Mouse (Mus musculus): ENCODE measurements around the gene Sbk1. TPM values are rescaled to one million over a fixed set of nuclear protein-coding genes. Genes with fewer than 3 reads are reported as not detected.

Sbk1 gene
- polyA plus RNA-seq, 1 experiment from 2014 or later = 19.7 TPM

GRCm38 (mm10) chr7:126288571-126289091 lies 16.2 kb downstream of the Sbk1 start:
- peaks cover 24% of the 10 kb centered on the region for H3K36me3 ChIP-seq (ENCODE audit: insufficient read depth, low read length)
- no peak overlapping the region for H3K27ac ChIP-seq
- no peak for DNase-seq (ENCODE audit: low spot score)
- no peaks in the 10 kb centered on the region; the same call in 1 of the 2 replicates for H3K4me1 ChIP-seq (replicated peaks; ENCODE audit: insufficient read depth, low read length)
- no peak for TF ChIP-seq CTCF (IDR thresholded peaks at IDR 0.05; ENCODE audit: low read depth)
- ATAC-seq (replicated peaks; ENCODE audit: low FRiP score, low read depth) = no peak
- H3K27me3 ChIP-seq (ENCODE audit: insufficient read depth, low read length) = no peaks in the 10 kb centered on the region
- H3K9me3 ChIP-seq (replicated peaks; ENCODE audit: low read length) = no peaks in the 10 kb centered on the region
- 83% methylated on average over 13 of the region's 13 CpGs for WGBS
- H3K4me2 ChIP-seq (ENCODE audit: low read length) = no peak overlapping the region
- no peak overlapping the region for H3K9ac ChIP-seq (ENCODE audit: low read depth, low read length)
- H3K4me3 ChIP-seq (replicated peaks; ENCODE audit: low read depth, low read length) = no peak overlapping the region

DNA sequence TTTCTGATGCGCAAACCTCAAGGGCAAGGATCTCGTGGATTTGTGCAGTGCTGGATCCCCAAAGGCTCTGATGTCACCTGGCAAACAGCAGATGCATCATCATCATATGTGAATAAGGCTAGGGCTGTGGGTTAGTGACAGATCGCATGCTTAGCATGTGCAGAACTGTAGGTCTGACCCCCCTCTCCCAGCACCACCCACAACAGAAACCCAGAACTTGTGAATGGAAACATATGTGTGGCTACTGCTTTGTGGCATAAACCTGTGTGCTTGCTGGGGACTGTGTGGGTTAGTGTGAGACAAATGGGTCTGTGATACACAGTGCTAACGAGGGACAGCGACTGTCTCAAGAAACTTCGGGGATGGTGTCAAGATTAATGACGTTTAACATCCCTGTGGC lies 17.0 kb downstream of the Sbk1 start:
- no peak for ATAC-seq (replicated peaks; ENCODE audit: low FRiP score, low read depth)
- H3K36me3 ChIP-seq (ENCODE audit: insufficient read depth, low read length) = peaks cover 24% of the 10 kb centered on the region

DNA sequence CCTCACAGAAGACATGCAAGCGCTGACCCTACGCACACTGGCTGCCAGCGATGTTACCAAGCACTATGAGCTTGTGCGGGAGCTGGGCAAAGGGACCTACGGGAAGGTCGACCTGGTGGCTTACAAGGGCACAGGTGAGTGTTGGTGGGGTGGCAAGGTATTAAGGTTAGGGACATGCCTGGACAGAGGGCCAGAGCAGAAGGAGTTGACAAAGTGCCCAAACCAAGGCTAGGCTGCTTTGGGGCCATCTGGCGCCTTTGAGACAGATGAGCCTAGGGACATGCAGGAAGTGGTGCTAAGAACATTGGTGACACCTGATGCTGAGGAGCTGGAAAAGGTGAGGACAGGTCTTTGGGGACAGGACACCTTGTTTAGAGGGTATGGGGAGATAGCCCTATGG lies 17.5 kb downstream of the Sbk1 start:
- Histone ChIP-seq H3K36me3 (ENCODE audit: insufficient read depth, low read length) (peaks cover 24% of the 10 kb centered on the region), H3K9me3 (replicated peaks; ENCODE audit: low read length) (no peaks in the 10 kb centered on the region)
- 93% methylated on average over 7 of the region's 7 CpGs for WGBS

More for the DNA sequence above, 17.0 kb downstream of the Sbk1 start:
- no peak overlapping the region for H3K4me2 ChIP-seq (ENCODE audit: low read length)
- no peak for DNase-seq (ENCODE audit: low spot score)
- H3K27me3 ChIP-seq (ENCODE audit: insufficient read depth, low read length) = no peaks in the 10 kb centered on the region
- no peaks in the 10 kb centered on the region for H3K9me3 ChIP-seq (replicated peaks; ENCODE audit: low read length)
- no peak overlapping the region for H3K9ac ChIP-seq (ENCODE audit: low read depth, low read length)
- no peak overlapping the region for H3K27ac ChIP-seq
- 71% methylated on average over 7 of the region's 7 CpGs for WGBS
- no peak overlapping the region for H3K4me3 ChIP-seq (replicated peaks; ENCODE audit: low read depth, low read length)
- H3K4me1 ChIP-seq (replicated peaks; ENCODE audit: insufficient read depth, low read length) = no peaks in the 10 kb centered on the region; the same call in 1 of the 2 replicates
- no peak for TF ChIP-seq CTCF (IDR thresholded peaks at IDR 0.05; ENCODE audit: low read depth)

DNA sequence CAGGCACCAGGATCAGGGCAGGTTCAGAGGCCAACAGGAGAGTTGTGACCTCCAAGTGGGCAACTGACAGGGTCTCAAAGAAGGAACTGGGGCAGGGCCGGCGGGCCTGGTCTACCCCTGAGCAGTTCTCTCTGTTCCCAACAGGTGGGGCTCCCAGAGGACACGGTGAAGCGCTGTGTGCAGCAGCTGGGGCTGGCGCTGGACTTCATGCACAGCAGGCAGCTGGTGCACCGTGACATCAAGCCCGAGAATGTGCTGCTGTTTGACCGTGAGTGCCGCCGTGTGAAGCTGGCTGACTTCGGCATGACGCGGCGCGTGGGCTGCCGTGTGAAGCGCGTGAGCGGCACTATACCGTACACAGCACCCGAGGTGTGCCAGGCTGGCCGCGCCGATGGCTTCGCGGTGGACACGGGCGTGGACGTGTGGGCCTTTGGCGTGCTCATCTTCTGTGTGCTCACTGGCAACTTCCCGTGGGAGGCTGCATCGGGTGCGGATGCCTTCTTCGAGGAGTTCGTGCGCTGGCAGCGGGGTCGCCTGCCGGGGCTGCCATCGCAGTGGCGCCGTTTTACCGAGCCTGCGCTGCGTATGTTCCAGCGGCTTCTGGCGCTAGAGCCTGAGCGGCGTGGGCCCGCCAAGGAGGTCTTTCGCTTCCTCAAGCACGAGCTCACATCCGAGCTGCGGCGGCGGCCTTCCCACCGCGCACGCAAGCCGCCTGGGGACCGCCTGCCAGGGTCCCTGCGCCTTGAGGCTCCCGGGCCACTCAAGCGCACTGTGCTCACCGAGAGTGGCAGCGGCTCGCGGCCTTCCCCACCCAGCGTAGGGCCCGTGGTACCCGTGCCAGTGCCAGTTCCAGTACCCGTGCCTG lies 19.5 kb downstream of the Sbk1 start:
- ATAC-seq (replicated peaks; ENCODE audit: low FRiP score, low read depth) = no peak
- Histone ChIP-seq H3K36me3 (ENCODE audit: insufficient read depth, low read length) (peaks cover 24% of the 10 kb centered on the region), H3K4me3 (replicated peaks; ENCODE audit: low read depth, low read length) (no peak overlapping the region), H3K4me2 (ENCODE audit: low read length) (no peak overlapping the region), H3K27me3 (ENCODE audit: insufficient read depth, low read length) (no peaks in the 10 kb centered on the region), H3K9ac (ENCODE audit: low read depth, low read length) (no peak overlapping the region), H3K4me1 (replicated peaks; ENCODE audit: insufficient read depth, low read length) (no peaks in the 10 kb centered on the region; the same call in 1 of the 2 replicates), H3K9me3 (replicated peaks; ENCODE audit: low read length) (no peaks in the 10 kb centered on the region), H3K27ac (no peak overlapping the region)
- WGBS = 94% methylated on average over 72 of the region's 72 CpGs
- TF ChIP-seq CTCF (IDR thresholded peaks at IDR 0.05; ENCODE audit: low read depth) = no peak
- DNase-seq (ENCODE audit: low spot score) = no peak

More for the DNA sequence above, 17.5 kb downstream of the Sbk1 start:
- no peak overlapping the region for H3K4me2 ChIP-seq (ENCODE audit: low read length)
- H3K4me3 ChIP-seq (replicated peaks; ENCODE audit: low read depth, low read length) = no peak overlapping the region
- no peak for TF ChIP-seq CTCF (IDR thresholded peaks at IDR 0.05; ENCODE audit: low read depth)
- no peak for DNase-seq (ENCODE audit: low spot score)
- H3K27me3 ChIP-seq (ENCODE audit: insufficient read depth, low read length) = no peaks in the 10 kb centered on the region
- H3K4me1 ChIP-seq (replicated peaks; ENCODE audit: insufficient read depth, low read length) = no peaks in the 10 kb centered on the region; the same call in 1 of the 2 replicates
- ATAC-seq (replicated peaks; ENCODE audit: low FRiP score, low read depth) = no peak
- no peak overlapping the region for H3K9ac ChIP-seq (ENCODE audit: low read depth, low read length)
- no peak overlapping the region for H3K27ac ChIP-seq

- H3K27ac ChIP-seq = no peak overlapping the region
- peaks cover 24% of the 10 kb centered on the region for H3K36me3 ChIP-seq (ENCODE audit: insufficient read depth, low read length)
- no peaks in the 10 kb centered on the region for H3K27me3 ChIP-seq (ENCODE audit: insufficient read depth, low read length)
- no peaks in the 10 kb centered on the region for H3K9me3 ChIP-seq (replicated peaks; ENCODE audit: low read length)
- no peak for TF ChIP-seq CTCF (IDR thresholded peaks at IDR 0.05; ENCODE audit: low read depth)
- no peak overlapping the region for H3K9ac ChIP-seq (ENCODE audit: low read depth, low read length)
- H3K4me2 ChIP-seq (ENCODE audit: low read length) = no peak overlapping the region
- no peak overlapping the region for H3K4me3 ChIP-seq (replicated peaks; ENCODE audit: low read depth, low read length)
- DNase-seq (ENCODE audit: low spot score) (no peak), ATAC-seq (replicated peaks; ENCODE audit: low FRiP score, low read depth) (no peak)
- H3K4me1 ChIP-seq (replicated peaks; ENCODE audit: insufficient read depth, low read length) = no peaks in the 10 kb centered on the region
- 81% methylated on average over 4 of the region's 4 CpGs for WGBS
Measured at GRCm38 (mm10) chr7:126293091-126293490, 20.7 kb downstream of the Sbk1 start.

GRCm38 (mm10) chr7:126297579-126298460 lies 25.4 kb downstream of the Sbk1 start:
- ATAC-seq (replicated peaks; ENCODE audit: low FRiP score, low read depth) = no peak
- no peaks in the 10 kb centered on the region for H3K4me1 ChIP-seq (replicated peaks; ENCODE audit: insufficient read depth, low read length)
- H3K36me3 ChIP-seq (ENCODE audit: insufficient read depth, low read length) = peaks cover 3% of the 10 kb centered on the region; the same call in 1 of the 2 replicates
- H3K27me3 ChIP-seq (ENCODE audit: insufficient read depth, low read length) = no peaks in the 10 kb centered on the region
- no peak overlapping the region for H3K27ac ChIP-seq
- TF ChIP-seq CTCF (IDR thresholded peaks at IDR 0.05; ENCODE audit: low read depth) = peak; percentile 74
- no peak overlapping the region for H3K9ac ChIP-seq (ENCODE audit: low read depth, low read length)
- no peak overlapping the region for H3K4me3 ChIP-seq (replicated peaks; ENCODE audit: low read depth, low read length)
- WGBS = 71% methylated on average over 8 of the region's 8 CpGs
- no peaks in the 10 kb centered on the region for H3K9me3 ChIP-seq (replicated peaks; ENCODE audit: low read length)
- H3K4me2 ChIP-seq (ENCODE audit: low read length) = no peak overlapping the region
- DNase-seq (ENCODE audit: low spot score) = peak; percentile 74
